Mouse (Mus musculus) hindbrain, embryonic 16.5 days (tissue): ENCODE measurements around the gene Atp5e. TPM values are rescaled to one million over a fixed set of nuclear protein-coding genes. Genes with fewer than 3 reads are reported as not detected.
A peak's percentile ranks its signal among the peaks of the same experiment; 100 is the strongest.

Experiments used
- ATAC-seq: fragments of 200-750 bp; cut with Nextera tagmentation; 2 replicates; pipeline ENCODE4 v1.8.0; 2017; ENCODE audit warnings: moderate TSS enrichment, moderate library complexity
- H3K27ac ChIP-seq: fragments of 300-500 bp; sonication (generic); 2 replicates; pipeline ENCODE4 v1.5.1; 2014; ENCODE audit warnings: low read depth, mild to moderate bottlenecking, control low read depth, low read length, moderate library complexity
- H3K27me3 ChIP-seq: fragments of 300-500 bp; sonication (generic); replicated peaks from 2 replicates; pipeline ENCODE4 v1.6.1; 2014; ENCODE audit warnings: low read length; ENCODE audit not compliant: control insufficient read depth, insufficient read depth
- H3K36me3 ChIP-seq: fragments of 300-500 bp; sonication (generic); 2 replicates; pipeline ENCODE4 v1.6.1; 2014; ENCODE audit warnings: mild to moderate bottlenecking, low read length, moderate library complexity, mixed read lengths; ENCODE audit not compliant: control insufficient read depth, insufficient read depth
- H3K4me1 ChIP-seq: fragments of 300-500 bp; sonication (generic); 2 replicates; pipeline ENCODE4 v1.6.1; 2014; ENCODE audit warnings: low read depth, low read length; ENCODE audit not compliant: control insufficient read depth, insufficient read depth
- H3K4me2 ChIP-seq: fragments of 300-500 bp; sonication (generic); 2 replicates; pipeline ENCODE4 v1.6.1; 2014; ENCODE audit warnings: mild to moderate bottlenecking, low read length, control low read depth, moderate library complexity
- H3K4me3 ChIP-seq: fragments of 300-500 bp; sonication (generic); 2 replicates; pipeline ENCODE4 v1.5.1; 2014; ENCODE audit warnings: mild to moderate bottlenecking, low read length, control low read depth, moderate library complexity
- H3K9ac ChIP-seq: fragments of 300-500 bp; sonication (generic); 2 replicates; pipeline ENCODE4 v1.6.1; 2014; ENCODE audit warnings: low read depth, mild to moderate bottlenecking, control low read depth, low read length, moderate library complexity
- H3K9me3 ChIP-seq: fragments of 300-500 bp; sonication (generic); 2 replicates; pipeline ENCODE4 v1.6.1; 2014; ENCODE audit warnings: mild to moderate bottlenecking, low read length, moderate library complexity; ENCODE audit not compliant: control insufficient read depth
- WGBS: fragments of 180-500 bp; shearing (Covaris S2); extraction: QIAGEN DNeasy Blood & Tissue Kit; methylation state at CpG from one replicate; pipeline ENCODE4 v1.1.7; 2014; 5-methylcytosine and 5-hydroxymethylcytosine counted together
- polyA plus RNA-seq: library from polyadenylated mRNA; unstranded; fragments of >200 nt; fragmentation: Nextera tagmentation; extraction: Ambion mirVana; gene quantifications from 2 replicates; pipeline ENCODE4 v1.2.1, GENCODE M21; 2015

Gene Atp5e
- 664 and 740 TPM in 2 replicates for polyA plus RNA-seq

- Histone ChIP-seq H3K27me3 (no peaks in the 10 kb centered on the region), H3K9me3 (no peaks in the 10 kb centered on the region), H3K4me2 (peak within 1 kb of the TSS; percentile 96), H3K4me1 (peaks cover 7% of the 10 kb centered on the region), H3K4me3 (peak within 1 kb of the TSS; percentile 70), H3K9ac (peak within 1 kb of the TSS; percentile 85), H3K27ac (peak within 1 kb of the TSS; percentile 69), H3K36me3 (peaks cover 21% of the 10 kb centered on the region)
- 2% methylated on average over 48 of the region's 48 CpGs for WGBS
- ATAC-seq = peak; percentile 100
Measured at GRCm38 (mm10) chr2:174463789-174464523, at the start of gene Atp5e. Gene Atp5e (minus strand): TSS chr2:174464105.

GRCm38 (mm10) chr2:174509825-174510224, 45.9 kb upstream of the Atp5e start:
- H3K36me3 ChIP-seq = no peaks in the 10 kb centered on the region
- H3K27me3 ChIP-seq = no peaks in the 10 kb centered on the region
- no peaks in the 10 kb centered on the region for H3K9me3 ChIP-seq
- no peak for ATAC-seq
- H3K27ac ChIP-seq = no peak overlapping the region
- H3K9ac ChIP-seq = no peak overlapping the region
- no peaks in the 10 kb centered on the region for H3K4me1 ChIP-seq
- 95% methylated on average over 8 of the region's 8 CpGs for WGBS
- H3K4me2 ChIP-seq = no peak overlapping the region
- no peak overlapping the region for H3K4me3 ChIP-seq

- H3K36me3 ChIP-seq = no peaks in the 10 kb centered on the region
- H3K27ac ChIP-seq = no peak overlapping the region
- H3K4me1 ChIP-seq = no peaks in the 10 kb centered on the region
- H3K9me3 ChIP-seq = no peaks in the 10 kb centered on the region
- no peak overlapping the region for H3K4me2 ChIP-seq
- H3K9ac ChIP-seq = no peak overlapping the region
- WGBS = 82% methylated on average over 4 of the region's 4 CpGs
- no peak for ATAC-seq
- no peaks in the 10 kb centered on the region for H3K27me3 ChIP-seq
- H3K4me3 ChIP-seq = no peak overlapping the region
Measured at GRCm38 (mm10) chr2:174507998-174508397, 44.1 kb upstream of the Atp5e start.

- Histone ChIP-seq H3K4me2 (no peak overlapping the region), H3K4me3 (no peak overlapping the region), H3K27ac (no peak overlapping the region), H3K27me3 (no peaks in the 10 kb centered on the region), H3K36me3 (no peaks in the 10 kb centered on the region), H3K4me1 (peaks cover 4% of the 10 kb centered on the region), H3K9ac (no peak overlapping the region), H3K9me3 (no peaks in the 10 kb centered on the region)
- WGBS = 68% methylated on average over 25 of the region's 25 CpGs
- ATAC-seq = no peak
Measured at GRCm38 (mm10) chr2:174502831-174503460, 39.0 kb upstream of the Atp5e start.

GRCm38 (mm10) chr2:174502321-174502720, 38.4 kb upstream of the Atp5e start:
- Histone ChIP-seq H3K4me1 (peaks cover 4% of the 10 kb centered on the region), H3K9ac (no peak overlapping the region), H3K4me2 (no peak overlapping the region), H3K4me3 (no peak overlapping the region), H3K27ac (no peak overlapping the region), H3K9me3 (no peaks in the 10 kb centered on the region), H3K27me3 (no peaks in the 10 kb centered on the region), H3K36me3 (no peaks in the 10 kb centered on the region)
- WGBS = 48% methylated on average over 5 of the region's 5 CpGs
- peak; percentile 54; the same call in 1 of the 2 replicates for ATAC-seq

GRCm38 (mm10) chr2:174501517-174501916, 37.6 kb upstream of the Atp5e start:
- no peak overlapping the region for H3K9ac ChIP-seq
- no peak for ATAC-seq
- 70% methylated on average over 8 of the region's 8 CpGs for WGBS
- H3K9me3 ChIP-seq = no peaks in the 10 kb centered on the region
- H3K27ac ChIP-seq = no peak overlapping the region
- no peak overlapping the region for H3K4me3 ChIP-seq
- H3K36me3 ChIP-seq = no peaks in the 10 kb centered on the region
- H3K4me2 ChIP-seq = no peak overlapping the region
- H3K4me1 ChIP-seq = peaks cover 4% of the 10 kb centered on the region
- H3K27me3 ChIP-seq = no peaks in the 10 kb centered on the region

- H3K27ac ChIP-seq = no peak overlapping the region
- 72% methylated on average over 14 of the region's 14 CpGs for WGBS
Measured at GRCm38 (mm10) chr2:174500814-174501503, 37.1 kb upstream of the Atp5e start.

GRCm38 (mm10) chr2:174492858-174493257, 29.0 kb upstream of the Atp5e start:
- no peak overlapping the region for H3K9ac ChIP-seq
- ATAC-seq = no peak
- H3K27me3 ChIP-seq = no peaks in the 10 kb centered on the region
- H3K4me2 ChIP-seq = no peak overlapping the region
- WGBS = 58% methylated on average over 2 of the region's 2 CpGs
- peaks cover 8% of the 10 kb centered on the region for H3K9me3 ChIP-seq
- no peaks in the 10 kb centered on the region for H3K4me1 ChIP-seq
- no peak overlapping the region for H3K27ac ChIP-seq
- H3K36me3 ChIP-seq = no peaks in the 10 kb centered on the region
- no peak overlapping the region for H3K4me3 ChIP-seq

More at GRCm38 (mm10) chr2:174500814-174501503, 37.1 kb upstream of the Atp5e start:
- Histone ChIP-seq H3K4me3 (no peak overlapping the region), H3K27me3 (no peaks in the 10 kb centered on the region), H3K9me3 (peaks cover 1% of the 10 kb centered on the region; the same call in 1 of the 2 replicates), H3K4me1 (peaks cover 4% of the 10 kb centered on the region), H3K4me2 (no peak overlapping the region), H3K9ac (no peak overlapping the region), H3K36me3 (no peaks in the 10 kb centered on the region)
- peak; percentile 42; the same call in 1 of the 2 replicates for ATAC-seq

- no peak overlapping the region for H3K27ac ChIP-seq
- no peaks in the 10 kb centered on the region for H3K36me3 ChIP-seq
- no peaks in the 10 kb centered on the region for H3K27me3 ChIP-seq
- 89% methylated on average over 5 of the region's 5 CpGs for WGBS
- no peaks in the 10 kb centered on the region for H3K9me3 ChIP-seq
- H3K4me3 ChIP-seq = no peak overlapping the region
- H3K4me1 ChIP-seq = no peaks in the 10 kb centered on the region
- no peak overlapping the region for H3K9ac ChIP-seq
- no peak for ATAC-seq
- H3K4me2 ChIP-seq = no peak overlapping the region
Measured at GRCm38 (mm10) chr2:174487005-174487404, 23.1 kb upstream of the Atp5e start.
